Mouse (Mus musculus) frontal cortex, postnatal 10 days (tissue): Measurements from ENCODE around the gene Col1a1.

Source experiments
- DNase-seq, 2 experiments: peaks; one replicate each; pipeline ENCODE4 v3.0.0; 2022; ENCODE audit warnings: low spot score in 2 of 2, mixed read lengths in 1 of 2

Gene Col1a1

GRCm38 (mm10) chr11:94996101-94996500 is 60.1 kb downstream of the Col1a1 start:
- no peak for DNase-seq

GRCm38 (mm10) chr11:94996984-94997383 is 61.0 kb downstream of the Col1a1 start:
- DNase-seq = no peak

GRCm38 (mm10) chr11:94997596-94997995 is 61.6 kb downstream of the Col1a1 start:
- no peak for DNase-seq

GRCm38 (mm10) chr11:94998041-94998531 is 62.1 kb downstream of the Col1a1 start:
- peak in 1 of 2 experiments; percentile 39 for DNase-seq

- no peak for DNase-seq
Observed at GRCm38 (mm10) chr11:95000128-95000527, 64.1 kb downstream of the Col1a1 start.

GRCm38 (mm10) chr11:95000548-95000947 is 64.5 kb downstream of the Col1a1 start:
- peak in 1 of 2 experiments; percentile 21 for DNase-seq

- DNase-seq = peak in 1 of 2 experiments; percentile 70
Observed at GRCm38 (mm10) chr11:95001058-95001457, 65.0 kb downstream of the Col1a1 start.

GRCm38 (mm10) chr11:95001584-95002347 is 65.7 kb downstream of the Col1a1 start:
- DNase-seq = no peak
